Mouse (Mus musculus) heart, postnatal 36 days (tissue): ENCODE measurements around the gene Abhd6. TPM values are rescaled to one million over a fixed set of nuclear protein-coding genes. Genes with fewer than 3 reads are reported as not detected.

Experiments used
- DNase-seq, 2 experiments: peaks; one replicate each; pipeline ENCODE4 v3.0.0; 2021 to 2022
- intact Hi-C: fragments of 180-260 bp; cut with DNase I; formaldehyde crosslinking; loops from one replicate; pipeline ENCODE4 v1.15.1; 2025
- total RNA-seq, 2 experiments: library from RNA; stranded (reverse); gene quantifications; 2 replicates each; pipeline ENCODE4 v1.2.3; 2021

The Abhd6 gene
- total RNA-seq, 2 experiments from 2014 or later, result 10.4 to 10.7 TPM

GRCm38 (mm10) chr14:8099561-8100021, 96.9 kb downstream of the Abhd6 start:
- DNase-seq, result peak in 1 of 2 experiments; percentile 31
- intact Hi-C loops, result loop anchor here (2.0 to 5.0 kb wide), 3 partner anchors 23 to 73 kb away; partner anchors contain the start of gene Pdhb

GRCm38 (mm10) chr14:8101886-8102285, 99.2 kb downstream of the Abhd6 start:
- intact Hi-C loops, result loop anchor here (2.0 kb wide), 1 partner anchor 21 kb away; no protein-coding TSS in a partner anchor
- DNase-seq, result no peak

DNA sequence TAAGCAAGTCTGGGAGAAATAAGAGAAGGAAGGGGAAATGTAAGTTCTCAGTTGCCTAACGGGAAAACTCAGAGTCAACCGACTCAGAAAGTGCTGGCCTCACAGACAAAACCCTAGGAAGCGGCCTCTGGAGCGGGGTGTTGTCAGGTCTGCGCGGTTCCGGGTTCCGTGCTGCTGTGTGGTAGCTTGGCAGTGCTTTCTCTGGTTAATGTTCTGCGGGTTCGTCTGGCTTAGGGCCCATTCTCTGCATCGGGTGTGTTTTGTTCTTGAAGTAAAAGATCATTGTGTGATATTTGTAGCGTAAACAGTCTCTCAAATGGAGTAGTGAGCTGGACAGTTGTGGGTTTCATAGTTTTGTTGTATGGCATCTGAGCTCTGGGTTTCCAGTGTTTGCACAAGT, 100.0 kb downstream of the Abhd6 start:
- no peak for DNase-seq
- intact Hi-C loops, result no loop called here

Other genes with a start within 250 kb of the Abhd6 start
- gene Gm26661, start 211.3 kb upstream of the Abhd6 start, total RNA-seq, result not detected
- 10 to 100 TPM; 23.0 to 24.1 TPM for gene Flnb, start 184.9 kb upstream of the Abhd6 start, total RNA-seq
- gene Gm45521, start 45.6 kb upstream of the Abhd6 start, total RNA-seq, result not detected
- under 1 TPM; 0.06 to 0.08 TPM for gene Dnase1l3, start 8.3 kb upstream of the Abhd6 start, total RNA-seq
- 10 to 100 TPM; 27.1 to 30.3 TPM for gene Rpp14, start 77.5 kb downstream of the Abhd6 start, total RNA-seq
- gene Pxk, start 95.3 kb downstream of the Abhd6 start, total RNA-seq, result 10 to 100 TPM; 25.2 to 27.3 TPM
- 100 to 1,000 TPM; 843 to 906 TPM for gene Pdhb, start 170.1 kb downstream of the Abhd6 start, total RNA-seq
- 1 to 10 TPM; 9.3 to 9.5 TPM for gene Kctd6, start 211.2 kb downstream of the Abhd6 start, total RNA-seq